Mouse (Mus musculus) cerebellum, postnatal 4 days (tissue): Measurements from ENCODE around the gene Ammecr1.

Source experiments
- DNase-seq, 2 experiments: peaks; one replicate each; pipeline ENCODE4 v3.0.0; 2022; ENCODE audit warnings: low spot score in 2 of 2, mixed read lengths in 1 of 2

Ammecr1 gene

DNA sequence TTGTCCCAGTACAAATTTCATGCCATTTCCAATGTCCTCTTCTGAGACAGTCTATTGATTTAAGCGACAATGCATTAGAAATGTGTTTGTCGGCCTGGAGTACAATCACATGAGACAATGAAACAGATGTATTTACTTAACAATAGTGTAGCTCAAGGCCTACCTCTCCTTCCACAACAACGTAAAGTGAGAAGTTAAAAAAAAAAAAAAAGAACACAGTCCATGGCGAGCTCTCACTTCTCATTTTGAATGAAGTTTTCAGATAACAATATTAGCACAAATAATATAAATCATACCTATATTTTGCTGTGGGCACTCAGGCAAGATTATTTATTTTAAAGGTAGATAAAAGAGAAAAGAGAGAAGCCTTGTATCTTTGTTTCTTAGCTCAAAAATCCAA lies 49.8 kb downstream of the Ammecr1 start:
- no peak for DNase-seq

DNA sequence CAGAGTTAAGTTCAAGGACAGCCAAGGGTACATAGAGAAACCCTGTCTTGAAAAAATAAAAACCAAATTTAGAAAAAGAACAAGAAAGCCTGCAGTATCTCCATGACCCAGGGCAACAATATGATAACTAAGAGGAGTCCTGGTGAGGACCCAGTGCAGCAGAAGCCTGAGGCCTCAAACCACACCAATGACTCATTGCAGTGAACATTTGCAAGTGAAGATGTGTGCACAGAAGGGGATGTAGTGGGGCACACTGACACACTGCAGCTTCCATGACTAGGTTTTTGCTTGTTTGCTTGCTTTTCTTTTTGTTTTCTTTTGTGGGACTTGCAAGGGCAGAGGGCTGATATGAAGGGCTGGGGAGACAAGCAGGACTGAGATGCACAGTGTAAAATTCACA lies 52.3 kb downstream of the Ammecr1 start:
- DNase-seq, result no peak

DNA sequence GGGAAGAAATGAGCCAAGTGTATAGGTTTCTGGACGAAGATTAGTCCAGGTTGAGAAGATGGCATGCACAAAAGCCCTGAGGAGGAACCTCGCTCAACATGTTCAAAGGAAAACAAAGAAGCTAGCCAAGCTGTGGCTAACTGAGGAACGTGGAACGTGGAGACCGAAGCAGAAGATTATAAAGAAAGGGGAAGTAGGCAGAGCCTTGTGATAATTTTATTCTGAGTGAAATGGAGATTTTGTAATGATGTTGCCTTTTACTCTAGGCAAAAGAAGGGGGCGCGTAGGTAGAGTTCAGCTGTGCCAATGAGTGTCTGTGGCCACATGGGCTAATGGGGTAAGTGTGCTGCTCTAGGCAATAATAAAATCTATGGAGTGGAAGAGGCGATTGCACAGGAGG lies 62.7 kb downstream of the Ammecr1 start:
- no peak for DNase-seq

DNA sequence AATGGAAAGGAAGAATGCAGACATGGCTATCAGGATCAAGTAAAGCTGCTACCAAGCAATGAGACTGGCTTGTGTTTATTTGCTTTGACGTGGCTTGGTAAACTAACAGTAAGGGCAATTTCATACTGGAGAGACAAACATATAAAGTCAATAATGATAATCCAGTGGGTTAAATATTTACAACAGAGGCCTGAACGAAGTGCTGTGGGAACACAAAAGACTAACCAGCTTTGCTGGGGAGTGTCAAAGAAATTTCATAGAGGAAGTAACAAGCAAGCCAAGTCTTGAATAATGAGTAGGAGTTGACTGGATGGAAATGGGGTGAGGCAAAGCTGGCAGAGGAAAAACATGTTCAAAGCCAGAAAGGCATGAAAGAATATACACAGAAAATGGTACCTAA lies 63.9 kb downstream of the Ammecr1 start:
- no peak for DNase-seq

DNA sequence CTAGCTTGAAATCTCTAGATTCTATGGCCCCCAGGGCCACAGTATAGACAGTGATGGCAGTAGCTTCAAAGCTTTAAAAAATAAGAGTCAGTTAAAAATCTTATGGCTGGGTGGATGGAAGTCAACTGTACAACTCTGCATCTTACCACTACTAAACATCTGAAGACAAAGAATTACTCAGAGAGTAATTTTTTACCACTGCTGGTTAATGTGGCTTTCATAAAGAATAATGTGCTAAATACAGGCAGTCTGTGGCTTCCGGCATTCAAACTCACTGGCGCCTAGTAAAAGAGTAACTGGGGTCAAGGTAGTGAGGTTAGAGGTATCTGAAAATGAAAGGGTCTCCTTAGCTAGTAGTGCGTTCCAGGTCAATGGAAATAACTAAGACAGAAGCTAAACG lies 64.6 kb downstream of the Ammecr1 start:
- DNase-seq, result no peak

DNA sequence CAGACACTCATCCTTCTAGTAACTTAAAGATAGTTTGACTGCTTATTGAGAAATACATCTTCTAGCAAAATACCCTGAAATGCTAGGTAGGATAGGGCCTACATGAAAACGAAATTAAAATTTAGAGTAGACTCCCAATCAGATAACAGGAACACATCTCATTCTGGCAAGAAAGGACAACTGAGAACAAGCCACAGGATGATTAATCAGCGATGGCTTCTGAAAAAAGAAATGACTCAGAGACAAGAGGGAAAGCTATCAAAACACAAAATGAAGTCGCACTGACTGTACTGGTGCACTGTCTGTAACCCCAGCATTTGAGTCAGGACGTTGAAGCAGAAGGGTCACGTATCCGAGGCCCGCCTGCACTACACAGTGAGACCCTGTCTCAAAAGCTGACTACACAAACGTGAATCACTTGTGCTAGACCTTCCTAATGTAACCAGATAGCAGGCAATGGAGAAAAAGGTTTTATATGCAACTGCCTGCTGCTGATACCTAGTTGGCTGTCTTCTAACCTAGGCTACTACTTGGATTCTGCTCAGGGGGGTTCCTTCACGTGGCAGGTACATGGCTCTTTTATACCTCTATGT lies 68.1 kb downstream of the Ammecr1 start:
- no peak for DNase-seq

DNA sequence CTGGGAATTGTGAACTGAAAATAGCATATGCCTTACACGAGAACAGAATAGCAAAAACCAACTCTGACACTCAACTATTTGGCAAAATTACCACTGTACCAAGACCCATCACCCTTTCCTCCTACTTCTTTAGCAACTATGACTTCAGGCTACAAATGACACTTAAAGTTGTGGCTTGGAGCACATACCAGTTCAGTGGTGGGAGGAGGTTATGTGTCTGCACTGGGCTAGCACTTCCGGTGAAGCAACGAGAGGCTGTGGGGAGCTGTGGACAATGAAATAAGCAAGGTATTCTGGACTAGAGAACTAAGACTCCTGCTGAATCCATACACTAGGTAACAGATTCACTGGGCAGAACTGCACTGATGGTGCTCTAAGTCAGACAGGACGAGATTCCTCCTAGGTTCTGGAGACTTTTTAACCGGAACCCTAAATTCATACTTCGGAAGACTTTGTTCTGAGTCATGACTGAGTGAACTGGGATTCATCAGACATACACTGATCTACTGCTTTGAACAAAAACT lies 69.0 kb downstream of the Ammecr1 start:
- no peak for DNase-seq

DNA sequence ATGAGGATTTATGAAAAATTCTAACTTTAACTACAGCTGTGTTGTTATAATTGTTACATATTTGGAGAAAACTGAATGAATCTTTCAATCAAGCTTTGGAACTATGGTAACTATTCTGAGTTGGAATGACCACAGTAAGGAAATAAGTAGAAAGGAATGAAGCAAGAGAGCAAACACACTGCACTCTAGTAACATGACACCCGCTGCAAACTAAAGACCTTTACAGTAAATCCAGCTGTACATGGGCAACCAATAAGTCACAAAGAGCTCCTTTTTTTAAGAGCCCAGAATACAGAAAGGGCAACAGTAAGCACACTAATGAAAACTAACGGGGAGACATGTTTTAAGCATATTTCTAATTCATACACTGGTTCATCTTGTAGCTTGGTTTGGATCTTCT lies 71.2 kb downstream of the Ammecr1 start:
- DNase-seq, result no peak

DNA sequence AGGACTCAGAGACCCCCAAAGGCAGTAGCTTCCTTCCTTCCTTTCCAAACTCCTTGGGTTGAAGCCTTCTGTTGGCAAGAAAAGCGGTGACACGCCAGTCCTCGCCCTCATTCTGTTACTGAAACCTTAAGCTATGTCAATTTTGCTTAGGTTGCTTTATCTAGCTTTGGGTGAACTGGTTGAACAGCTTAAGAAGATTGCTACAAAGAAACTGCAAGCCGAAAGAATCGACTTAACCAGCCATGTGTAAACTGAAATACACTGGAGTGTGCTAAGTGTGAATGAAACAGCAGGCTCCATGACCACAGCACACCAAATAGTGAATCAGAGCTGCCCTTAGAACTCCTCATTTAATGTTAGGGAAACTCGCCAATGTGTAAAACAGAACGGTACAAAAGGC lies 80.6 kb downstream of the Ammecr1 start:
- DNase-seq, result no peak

DNA sequence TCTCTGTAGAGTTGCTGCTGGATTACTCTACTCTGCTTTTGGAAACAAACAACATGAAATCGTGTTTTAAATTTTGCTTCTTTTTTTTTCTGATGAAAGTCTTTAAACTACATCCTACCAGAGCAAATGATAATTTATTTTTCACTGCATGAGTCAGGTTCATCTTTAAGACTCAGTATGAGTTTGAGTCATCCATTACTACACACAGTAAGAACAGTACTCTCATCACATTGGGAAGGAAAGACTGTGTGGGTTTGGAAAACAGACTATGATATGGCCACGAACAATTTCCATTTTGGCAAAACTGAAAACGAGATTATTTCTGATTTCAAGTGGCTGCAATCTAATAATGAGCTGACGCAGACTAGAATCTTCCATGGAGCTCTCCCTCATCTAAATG lies 82.9 kb downstream of the Ammecr1 start:
- no peak for DNase-seq

DNA sequence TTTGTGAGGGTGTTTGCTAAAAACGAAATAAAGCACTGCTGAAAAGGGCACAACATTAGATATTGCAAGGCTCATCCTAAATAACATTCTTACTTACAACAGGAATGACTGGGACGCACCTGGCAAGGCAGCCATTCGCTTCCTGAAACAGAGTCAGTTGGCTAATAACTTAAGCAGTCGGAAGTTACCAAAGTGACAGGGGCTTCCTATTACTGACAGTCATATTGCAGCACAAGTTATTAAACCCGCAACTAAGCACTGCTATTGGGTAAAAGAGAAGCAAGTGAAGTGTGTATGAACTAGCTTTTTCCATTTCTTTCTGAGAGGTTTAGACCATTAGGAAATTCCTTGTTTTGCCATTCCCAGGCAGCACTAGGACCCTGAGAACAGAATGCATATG lies 84.3 kb downstream of the Ammecr1 start:
- DNase-seq, result no peak

DNA sequence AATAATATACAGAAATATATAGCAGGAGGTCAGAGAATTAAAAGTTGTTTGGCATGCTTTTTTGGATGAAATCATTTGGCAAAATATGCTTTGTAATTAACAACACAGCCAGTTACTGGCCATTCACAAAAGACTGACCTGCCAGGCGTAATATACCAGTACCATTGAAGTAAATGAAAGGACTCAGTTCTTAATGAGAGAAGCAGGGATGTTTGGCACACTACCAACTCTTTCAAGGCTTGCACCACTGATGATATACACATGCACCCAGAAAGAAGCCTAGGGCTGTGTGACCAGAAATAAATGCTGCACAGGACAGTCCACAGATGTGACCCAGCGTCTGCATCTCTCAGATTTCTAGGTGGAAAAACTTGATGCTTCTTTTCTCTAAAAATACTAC lies 96.7 kb downstream of the Ammecr1 start:
- DNase-seq, result no peak

DNA sequence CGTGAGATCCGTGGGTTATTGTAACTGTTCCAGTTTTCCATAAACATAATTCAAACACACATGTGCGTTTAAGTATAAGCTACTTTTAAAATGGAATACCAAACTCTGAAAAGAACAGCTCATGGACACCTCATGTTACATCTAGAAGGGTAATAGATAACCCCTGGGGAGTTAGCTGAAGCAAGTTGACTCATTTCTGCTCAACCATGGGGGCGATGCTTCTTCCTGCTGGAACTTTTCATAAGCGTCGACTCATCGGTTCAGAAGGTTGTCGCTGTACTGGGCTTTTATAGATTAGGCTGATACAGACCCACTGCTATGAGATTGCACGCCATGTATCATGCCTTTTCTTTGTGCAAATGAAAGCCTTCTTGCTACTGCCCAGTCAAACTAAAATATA lies 118.5 kb downstream of the Ammecr1 start:
- DNase-seq, result no peak

DNA sequence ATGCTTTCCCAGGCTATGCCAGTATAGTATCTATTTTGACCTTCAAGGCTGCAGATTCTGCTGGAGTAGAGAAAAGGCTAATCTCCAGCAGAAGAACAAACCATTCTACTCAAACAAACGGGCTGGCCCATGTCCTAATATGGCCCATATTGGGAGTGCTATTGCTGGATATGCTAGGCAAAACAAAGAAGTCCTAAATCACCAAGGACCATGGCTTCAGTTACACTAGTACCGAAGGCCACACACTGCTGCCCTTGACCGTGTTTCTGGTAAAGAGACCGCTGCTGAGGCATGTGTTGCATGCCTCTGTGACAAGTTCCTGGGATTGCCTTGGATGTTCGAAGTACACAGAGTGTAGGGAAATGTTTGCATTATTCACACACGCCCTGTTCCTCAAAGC lies 120.3 kb downstream of the Ammecr1 start:
- no peak for DNase-seq

DNA sequence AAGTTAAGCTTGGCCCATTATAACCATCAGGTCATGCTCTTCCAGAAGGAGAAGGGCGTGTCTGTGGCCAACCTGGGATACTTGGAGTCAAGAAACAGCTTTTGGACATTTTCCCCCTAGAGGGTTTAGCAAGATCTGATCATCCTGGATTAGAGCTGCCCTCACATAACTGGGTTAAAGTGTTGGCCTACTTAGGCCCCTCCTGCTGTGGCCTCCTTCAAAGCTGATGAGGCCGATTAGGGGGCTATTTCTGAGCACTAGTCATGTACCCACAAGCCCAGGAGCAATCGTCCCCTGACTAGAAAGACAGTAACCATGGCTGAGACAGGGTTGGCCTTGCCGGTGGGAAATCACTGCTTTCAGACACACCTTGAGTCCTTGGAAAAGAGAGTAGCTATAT lies 124.6 kb downstream of the Ammecr1 start:
- no peak for DNase-seq

DNA sequence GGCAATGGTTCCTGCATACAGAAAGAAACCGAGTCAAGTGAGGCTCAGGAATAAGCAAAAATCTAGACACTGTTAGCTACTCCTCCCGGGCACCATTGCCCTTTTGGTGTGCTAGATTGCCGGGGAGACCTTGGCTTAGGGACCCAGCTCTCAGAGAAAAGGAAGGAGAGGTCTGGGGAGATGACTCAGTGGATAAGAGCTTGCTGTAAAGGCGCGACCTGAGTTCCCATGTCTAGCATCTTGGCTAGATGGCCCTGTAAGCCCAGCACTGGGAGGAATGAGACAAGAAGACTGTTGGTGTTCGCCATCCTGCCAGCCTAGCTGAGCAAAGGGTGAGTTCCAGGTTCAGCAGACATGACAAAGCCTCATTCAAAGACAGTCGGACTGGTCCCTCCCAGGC lies 127.1 kb downstream of the Ammecr1 start:
- no peak for DNase-seq

DNA sequence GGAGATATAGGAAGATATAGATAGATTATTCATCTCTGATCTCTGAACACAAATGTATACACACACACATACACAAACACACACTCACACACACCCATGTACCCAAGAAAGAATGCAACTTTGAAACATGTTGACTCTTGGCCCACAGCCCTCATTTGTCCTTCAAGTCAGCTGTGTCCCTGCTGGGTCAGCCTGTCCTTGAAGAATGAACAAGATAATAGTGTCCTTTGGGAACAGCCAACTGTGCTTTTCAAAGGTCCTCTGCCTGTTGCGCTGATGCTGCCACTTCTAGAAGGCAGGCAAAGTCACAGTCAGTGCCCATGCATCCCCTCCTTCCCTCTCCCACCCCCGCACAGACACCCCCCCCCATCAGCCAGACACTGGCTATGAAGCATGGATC lies 127.7 kb downstream of the Ammecr1 start:
- no peak for DNase-seq

DNA sequence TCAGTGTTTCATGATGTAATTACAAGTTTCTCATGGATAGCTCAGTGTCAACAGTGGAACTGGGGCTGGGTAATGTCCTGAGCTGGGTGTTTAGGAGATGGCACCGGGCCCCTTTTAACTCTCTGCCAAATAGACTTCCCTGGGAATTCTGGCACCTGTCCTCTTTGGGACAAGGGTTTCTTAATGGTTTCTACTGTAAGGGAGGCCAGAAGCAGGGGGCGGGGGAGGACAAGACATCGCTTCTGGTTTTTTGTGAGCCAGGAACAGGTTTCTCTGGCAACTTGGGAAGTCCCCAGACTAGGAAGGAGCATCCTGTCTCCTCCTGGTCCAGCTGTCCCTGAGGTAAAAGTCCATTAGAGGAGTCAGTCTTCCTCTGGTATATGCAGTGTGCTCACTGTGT lies 129.2 kb downstream of the Ammecr1 start:
- no peak for DNase-seq

DNA sequence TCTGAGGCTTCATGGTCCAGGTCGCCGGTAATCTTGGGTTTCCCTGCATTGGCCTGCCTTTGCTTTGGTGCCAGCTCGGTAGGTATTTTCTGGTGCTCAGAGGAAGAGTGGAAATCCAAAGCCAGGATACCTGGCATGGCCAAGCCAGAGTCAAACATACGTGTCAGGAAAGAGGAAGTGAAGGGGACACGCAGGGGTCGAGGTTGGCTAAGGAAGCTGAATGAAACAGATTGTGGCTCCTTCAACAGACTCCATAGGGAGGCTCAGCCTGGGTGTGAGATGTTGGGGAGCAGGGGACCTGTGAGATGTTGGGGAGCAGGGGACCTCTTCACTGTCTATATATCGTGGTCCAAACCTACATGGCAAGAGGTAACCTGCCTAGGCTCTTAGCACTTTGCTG lies 130.1 kb downstream of the Ammecr1 start:
- no peak for DNase-seq

DNA sequence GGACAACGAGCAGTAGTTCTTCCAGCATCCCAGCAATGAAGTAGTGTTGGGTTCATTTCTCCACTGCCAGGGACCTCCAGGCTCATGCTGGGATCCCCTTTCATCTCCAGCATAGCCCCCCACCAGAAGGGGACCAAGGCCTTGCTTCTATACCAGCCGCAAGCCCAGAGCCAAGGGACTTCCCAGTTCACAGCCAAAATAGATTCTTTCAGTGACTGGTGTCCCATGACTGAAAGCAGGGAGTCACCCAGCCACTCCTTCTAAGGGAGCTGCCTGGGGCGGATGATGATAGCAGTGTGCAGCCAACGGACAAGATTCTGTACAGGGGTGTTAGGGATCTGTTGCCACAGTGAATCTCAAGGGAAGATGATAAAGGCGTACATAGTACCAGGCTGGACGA lies 131.7 kb downstream of the Ammecr1 start:
- DNase-seq, result no peak

DNA sequence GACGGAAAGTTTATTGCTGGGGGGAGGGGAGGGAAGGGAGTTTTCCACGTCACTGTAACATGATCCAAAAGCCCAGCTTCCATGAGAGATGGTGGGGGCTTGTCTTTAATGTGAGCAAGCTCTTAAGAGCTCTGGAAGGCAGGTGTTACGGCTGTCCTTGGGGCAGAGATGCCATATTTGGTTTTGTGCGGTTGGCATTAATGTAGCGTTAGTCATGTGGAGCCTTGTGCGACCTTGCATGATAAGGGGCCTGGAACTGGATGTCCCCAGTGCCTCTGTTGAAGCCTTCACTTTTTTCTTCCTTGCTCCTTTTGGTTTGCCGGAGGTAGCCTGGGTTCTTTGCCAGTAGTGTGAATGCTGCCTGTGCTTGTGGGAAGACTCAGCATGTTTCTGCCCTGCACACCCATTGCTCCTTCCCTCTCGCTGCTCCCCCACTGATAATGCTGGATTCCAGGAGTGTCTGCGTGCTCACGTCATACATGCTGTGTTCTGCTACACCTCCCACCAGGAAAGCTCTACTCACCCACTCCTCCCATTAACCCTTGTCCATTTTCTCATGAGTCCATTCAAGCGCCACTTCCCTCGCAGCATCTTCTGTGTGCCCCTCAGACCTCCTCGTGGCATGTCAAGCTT lies 133.2 kb downstream of the Ammecr1 start:
- DNase-seq, result no peak

DNA sequence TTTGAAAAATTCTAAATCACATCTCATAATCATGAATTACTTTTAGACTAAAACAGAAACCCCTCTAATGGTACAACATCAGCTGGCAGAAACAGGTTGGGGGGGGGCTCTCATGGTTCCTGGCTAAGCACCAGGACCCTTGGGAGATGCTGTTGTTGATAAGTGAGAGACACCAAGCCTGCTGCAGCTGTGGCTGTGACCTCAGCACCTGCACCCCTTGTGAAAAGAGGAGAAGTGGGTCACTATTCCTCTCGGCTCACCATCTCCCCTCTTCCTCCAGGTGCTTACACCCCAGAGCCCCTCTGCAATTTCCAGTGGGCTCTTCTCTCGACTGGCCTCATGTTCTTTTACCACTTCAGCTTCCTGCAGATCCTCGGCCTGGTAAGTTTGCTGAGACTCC lies 134.3 kb downstream of the Ammecr1 start:
- DNase-seq, result no peak

DNA sequence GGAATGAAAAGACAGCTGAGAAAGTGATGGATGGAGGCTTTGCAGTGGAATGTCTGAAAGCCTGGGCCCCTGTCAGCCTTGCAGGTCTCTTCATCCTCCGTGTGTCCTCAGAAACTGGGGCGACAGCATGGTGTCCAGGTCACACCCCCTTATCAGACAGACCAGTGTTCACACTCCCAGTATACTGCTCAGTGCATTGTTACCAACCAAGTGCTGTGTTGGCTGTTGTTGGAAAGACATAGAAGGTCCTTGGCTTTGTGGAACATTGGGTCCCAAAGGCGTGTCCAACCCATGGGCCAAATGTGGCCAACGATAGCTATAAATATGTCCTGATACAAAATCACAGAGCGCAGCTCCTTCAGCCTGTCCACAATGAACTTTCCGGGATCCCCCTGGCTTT lies 136.0 kb downstream of the Ammecr1 start:
- DNase-seq, result no peak

DNA sequence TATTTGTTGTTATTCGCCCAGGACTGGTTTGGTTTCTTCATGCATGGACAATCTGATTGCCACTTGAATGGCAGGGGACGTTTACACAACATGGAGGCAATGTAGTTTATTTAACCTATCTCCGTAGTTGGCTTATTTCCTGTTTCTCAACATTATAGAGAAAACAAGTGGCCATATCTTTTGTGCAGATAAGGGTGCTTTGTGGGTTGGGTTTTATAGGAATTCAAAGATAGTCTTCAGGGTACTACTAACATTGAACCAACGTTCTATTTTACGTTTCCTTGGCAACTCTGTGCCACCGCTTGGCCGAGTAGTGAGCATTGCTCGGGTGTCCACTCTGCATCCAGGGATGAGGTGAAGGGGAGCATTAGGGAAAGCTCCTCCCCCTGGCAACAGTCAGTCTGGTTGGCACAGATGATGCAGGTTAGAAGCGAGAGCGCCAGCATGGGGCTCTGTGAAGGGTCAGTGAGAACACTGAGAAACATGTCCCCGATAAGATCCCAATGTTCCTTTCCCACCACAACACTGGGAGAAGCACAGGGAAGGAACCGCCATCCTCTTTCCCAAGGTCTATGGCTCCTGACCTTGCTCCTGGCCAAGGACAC lies 136.6 kb downstream of the Ammecr1 start:
- no peak for DNase-seq
